Mouse (Mus musculus) left cerebral cortex, postnatal 36 days (tissue): ENCODE measurements around the gene Pdia3. TPM values are rescaled to one million over a fixed set of nuclear protein-coding genes. Genes with fewer than 3 reads are reported as not detected.
"Not testable (repeated sequence)": the region's sequence is repeated elsewhere in the genome, so short reads cannot be mapped to it uniquely, and the experiment has no call there.

Experiments
- DNase-seq, 2 experiments: peaks; one replicate each; pipeline ENCODE4 v3.0.0; 2021 to 2022; ENCODE audit warnings: low spot score in 2 of 2, mixed read lengths in 1 of 2
- intact Hi-C: fragments of 180-260 bp; cut with DNase I; formaldehyde crosslinking; loops from one replicate; pipeline ENCODE4 v1.15.1; 2025
- total RNA-seq, 2 experiments: library from RNA; stranded (reverse); gene quantifications; 2 replicates each; pipeline ENCODE4 v1.2.3; 2021

Gene Pdia3
- total RNA-seq, 2 experiments from 2014 or later, result 172 to 201 TPM

DNA sequence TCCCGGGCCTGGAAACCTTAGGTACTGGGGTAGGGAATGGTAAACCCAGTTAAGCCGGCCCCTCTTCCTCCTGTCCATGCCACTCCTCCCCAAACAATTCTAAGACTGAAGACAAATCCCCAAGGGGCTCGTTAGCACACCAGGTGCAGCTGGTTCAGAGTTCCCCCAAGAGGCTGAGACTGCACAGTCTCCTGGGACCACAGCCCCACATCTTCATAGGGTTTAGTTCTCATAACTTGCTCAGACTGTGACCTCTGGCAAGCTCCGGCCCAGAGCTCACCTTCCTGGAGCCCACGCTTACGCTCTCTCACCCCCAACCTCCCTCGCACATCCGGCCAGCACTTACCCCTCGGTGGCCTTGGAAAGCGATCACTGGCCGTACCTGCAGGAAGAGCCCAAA is 28.2 kb downstream of the Pdia3 start:
- intact Hi-C loops, result no loop called here

GRCm38 (mm10) chr2:121442259-121443067 is 28.9 kb downstream of the Pdia3 start:
- no peak for DNase-seq
- intact Hi-C loops, result no loop called here

More for the DNA sequence above, 28.2 kb downstream of the Pdia3 start:
- no peak for DNase-seq

DNA sequence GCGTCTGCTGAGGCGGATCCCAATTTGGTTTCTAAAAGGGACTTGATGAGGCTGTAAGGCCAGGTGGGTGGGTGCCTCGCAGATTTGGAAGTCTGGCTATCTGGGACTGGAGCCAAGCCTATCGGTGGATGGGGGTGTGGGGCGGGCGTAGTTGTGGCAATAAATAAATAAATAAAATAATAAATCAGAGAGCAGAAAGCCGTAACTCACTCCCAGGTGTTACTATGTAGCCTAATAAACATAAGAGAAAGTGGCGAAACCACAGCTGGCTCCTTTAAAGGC is 29.4 kb downstream of the Pdia3 start:
- intact Hi-C loops, result no loop called here
- DNase-seq, result no peak

GRCm38 (mm10) chr2:121444178-121444577 is 30.6 kb downstream of the Pdia3 start, which contains the start of gene Ell3:
Ell3 (minus strand) TSS chr2:121444278.
- no peak for DNase-seq
- intact Hi-C loops, result no loop called here

GRCm38 (mm10) chr2:121445117-121445516 is 31.5 kb downstream of the Pdia3 start:
- intact Hi-C loops, result loop anchor here (5.0 kb wide), 1 partner anchor 33 kb away; the partner anchor contains the start of genes Catsper2 and Pdia3
- DNase-seq, result no peak

- intact Hi-C loops, result loop anchor here (5.0 kb wide), 1 partner anchor 34 kb away; the partner anchor contains the start of genes Catsper2 and Pdia3
- DNase-seq, result no peak
Observed at GRCm38 (mm10) chr2:121446506-121446905, 32.9 kb downstream of the Pdia3 start.

- no peak for DNase-seq
Observed at GRCm38 (mm10) chr2:121447006-121447405, 33.4 kb downstream of the Pdia3 start.

DNA sequence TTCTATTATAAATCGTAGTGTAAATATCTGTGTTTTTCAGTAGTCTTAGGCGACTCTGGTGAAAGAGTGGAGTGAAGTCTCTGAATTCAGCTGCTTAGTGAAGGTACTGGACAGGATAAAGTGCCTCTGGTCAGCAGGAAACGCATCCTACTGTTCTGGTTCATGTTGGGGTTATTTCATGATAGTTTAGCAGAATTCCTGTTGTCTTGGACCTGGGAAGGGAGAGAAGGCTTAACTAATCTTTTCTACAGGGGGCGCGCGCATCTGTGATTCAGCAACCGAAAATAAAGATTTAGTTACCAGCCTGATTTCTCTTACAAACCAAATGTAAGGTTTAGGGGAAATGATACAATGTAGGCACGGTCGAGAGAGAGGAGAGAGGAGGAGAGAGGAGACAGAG is 34.6 kb downstream of the Pdia3 start:
- DNase-seq, result no peak
- intact Hi-C loops, result loop anchor here (5.0 kb wide), 1 partner anchor 36 kb away; the partner anchor contains the start of genes Catsper2 and Pdia3

More at GRCm38 (mm10) chr2:121447006-121447405, 33.4 kb downstream of the Pdia3 start:
- intact Hi-C loops, result loop anchor here (5.0 kb wide), 1 partner anchor 35 kb away; the partner anchor contains the start of genes Catsper2 and Pdia3

DNA sequence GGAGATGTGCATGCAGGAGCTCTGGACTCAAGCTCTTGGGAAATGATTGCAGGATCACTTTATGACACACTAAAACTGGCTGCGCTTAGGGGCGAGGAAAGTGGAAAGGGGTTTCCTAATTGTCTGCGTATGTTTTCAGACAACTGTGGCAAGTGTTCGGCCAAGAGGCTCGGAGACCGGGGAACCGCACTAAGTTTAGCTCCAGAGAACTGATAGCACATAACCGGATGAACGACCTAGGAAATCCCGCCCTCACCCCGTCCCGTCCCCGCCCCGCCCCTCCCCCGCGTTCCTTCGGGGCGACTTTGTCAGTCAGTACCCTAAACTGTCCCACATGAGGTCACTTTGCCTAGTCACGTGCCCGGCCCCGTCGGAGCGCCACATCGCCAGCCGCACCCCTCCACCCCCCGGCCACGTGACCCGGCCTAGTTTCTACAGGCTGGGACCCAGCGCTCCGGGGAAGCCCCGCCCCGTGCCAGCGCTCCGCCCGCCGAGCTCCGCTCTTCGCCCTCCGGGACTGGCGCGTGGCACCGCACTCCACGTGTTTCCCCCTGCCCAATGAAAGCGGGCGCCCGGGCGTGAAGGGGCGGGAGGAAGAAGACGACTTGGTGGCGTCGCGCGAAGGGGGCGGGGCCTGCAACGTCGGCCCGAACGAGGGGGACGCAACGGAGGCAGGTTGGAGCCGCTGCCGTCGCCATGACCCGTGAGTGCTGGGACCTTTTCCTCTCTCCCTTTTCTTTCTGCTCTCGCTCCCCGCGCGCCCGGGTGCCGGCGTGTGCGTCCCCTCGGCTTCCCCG is 35.4 kb downstream of the Pdia3 start, which contains the start of gene Serf2:
TSS of gene Serf2 (plus strand) at position 457 of the 797 bp plus-strand sequence.
- DNase-seq, result peak; percentile 99
- intact Hi-C loops, result loop anchor here (5.0 kb wide), 1 partner anchor 37 kb away; the partner anchor contains the start of genes Catsper2 and Pdia3

- DNase-seq, result no peak
- intact Hi-C loops, result loop anchor here (5.0 kb wide), 1 partner anchor 37 kb away; the partner anchor contains the start of genes Catsper2 and Pdia3
Observed at GRCm38 (mm10) chr2:121449545-121450011, 36.0 kb downstream of the Pdia3 start.

DNA sequence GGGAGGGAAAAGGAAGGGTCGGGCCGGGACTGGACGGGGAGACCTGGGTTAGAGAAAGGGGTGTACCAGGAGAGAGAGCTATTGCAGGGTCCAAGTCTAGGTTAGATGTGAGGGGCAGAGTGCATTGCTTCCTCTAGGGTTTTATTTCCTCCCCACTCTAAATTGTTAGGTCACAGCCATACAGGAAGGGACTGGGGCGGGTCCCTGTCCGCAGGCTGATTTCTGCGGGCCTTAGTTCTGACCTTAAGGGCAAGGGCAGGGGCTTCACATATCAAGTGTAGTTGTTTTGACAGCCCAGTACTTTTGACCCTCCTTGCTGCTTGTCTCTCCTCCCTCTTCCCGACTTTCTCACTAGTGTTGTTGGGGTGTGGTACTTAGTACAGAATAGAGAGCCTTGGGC is 36.5 kb downstream of the Pdia3 start:
- intact Hi-C loops, result no loop called here
- no peak for DNase-seq

DNA sequence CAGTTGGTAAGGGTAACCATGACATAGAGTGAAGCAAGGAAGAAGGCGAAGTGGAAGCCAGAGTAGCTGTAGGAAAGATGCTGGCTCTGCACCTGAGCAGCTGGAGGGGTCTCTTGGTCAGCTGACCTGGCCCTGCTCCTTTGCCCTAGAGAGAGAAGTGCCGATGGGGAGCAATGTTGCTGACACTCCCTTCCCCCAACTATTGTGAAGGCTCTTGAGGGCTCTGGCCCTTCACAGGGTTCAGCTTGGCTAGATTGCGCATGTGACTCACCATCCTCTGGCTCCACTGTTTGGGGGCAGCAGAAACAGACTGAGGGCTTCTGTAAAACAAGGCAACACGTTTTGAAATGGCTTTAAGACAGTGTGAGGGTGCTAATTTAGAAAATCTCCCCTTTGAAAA is 38.8 kb downstream of the Pdia3 start:
- DNase-seq, result no peak
- intact Hi-C loops, result no loop called here

GRCm38 (mm10) chr2:121452990-121453389 is 39.4 kb downstream of the Pdia3 start, which contains the start of gene Hypk:
Hypk (plus strand) TSS chr2:121453290.
- no peak for DNase-seq

DNA sequence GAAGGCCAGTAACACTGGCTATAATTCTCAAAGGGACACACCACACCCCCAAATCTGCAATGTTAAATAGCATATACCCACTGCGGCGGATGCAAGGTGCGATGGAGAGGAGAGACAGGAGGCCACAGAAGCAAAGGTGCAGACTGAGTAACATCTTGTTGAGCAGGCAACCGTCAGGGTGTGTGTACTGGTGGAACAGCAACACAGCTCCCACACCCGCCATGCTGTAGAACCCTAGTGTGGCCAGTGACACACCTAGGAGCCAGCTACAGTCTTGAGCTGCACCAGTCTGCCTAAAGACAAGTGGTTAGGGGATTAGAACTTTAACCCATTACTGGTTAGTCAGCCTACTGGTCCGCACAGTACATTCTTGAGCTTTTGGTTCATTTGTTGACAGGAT is 40.3 kb downstream of the Pdia3 start:
- intact Hi-C loops, result no loop called here
- DNase-seq, result no peak

More at GRCm38 (mm10) chr2:121452990-121453389, 39.4 kb downstream of the Pdia3 start, which contains the start of gene Hypk:
- intact Hi-C loops, result no loop called here

GRCm38 (mm10) chr2:121455534-121455933 is 42.0 kb downstream of the Pdia3 start:
- intact Hi-C loops, result no loop called here
- no peak for DNase-seq

DNA sequence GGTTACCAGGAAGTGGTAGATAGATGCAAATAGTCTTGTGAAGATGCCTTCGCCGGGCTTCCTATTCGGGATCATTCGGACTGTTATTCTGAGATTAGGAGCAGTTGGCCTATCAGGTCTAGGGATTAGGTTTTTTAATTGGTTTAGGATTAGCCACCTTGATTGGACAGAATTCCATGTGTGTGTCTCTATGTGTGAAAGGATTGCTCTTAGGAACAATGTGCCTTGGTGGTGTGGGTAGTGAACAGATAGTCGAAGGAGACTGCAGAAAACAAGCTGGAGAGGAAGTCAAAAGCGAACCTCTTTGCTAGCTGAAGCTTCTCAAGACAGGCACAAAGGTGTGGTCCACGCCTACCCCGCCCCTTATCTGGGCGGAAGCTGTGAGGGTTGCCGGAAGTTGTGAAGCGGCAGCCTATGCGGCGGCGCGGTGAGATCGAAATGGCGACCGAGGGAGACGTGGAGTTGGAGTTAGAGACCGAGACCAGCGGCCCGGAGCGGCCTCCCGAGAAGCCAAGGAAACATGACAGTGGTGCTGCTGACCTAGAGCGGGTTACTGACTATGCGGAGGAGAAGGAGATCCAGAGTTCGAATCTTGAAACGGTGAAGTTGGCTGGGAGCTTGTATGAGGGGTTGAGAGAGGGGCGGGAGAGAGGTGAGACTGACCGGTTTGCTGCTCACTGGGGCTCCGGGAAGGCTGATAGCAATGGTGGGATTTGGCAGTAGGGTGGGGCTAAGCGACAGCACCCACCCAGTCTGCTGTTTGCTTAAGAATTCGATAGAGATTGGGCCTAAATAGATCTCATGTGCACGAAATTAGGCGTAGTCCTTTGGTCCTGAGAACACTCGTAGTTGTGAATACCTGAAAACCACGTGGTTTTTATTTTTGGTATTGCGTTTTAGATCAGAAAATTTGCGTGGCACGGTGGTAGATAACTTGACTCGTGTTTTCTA is 43.4 kb downstream of the Pdia3 start, which contains the start of gene Serinc4:
TSS of gene Serinc4 (minus strand) at position 90 of the 951 bp plus-strand sequence.
- intact Hi-C loops, result no loop called here
- DNase-seq, result peak; percentile 84 to 86

- no peak for DNase-seq
- intact Hi-C loops, result no loop called here
Observed at GRCm38 (mm10) chr2:121460071-121460470, 46.5 kb downstream of the Pdia3 start.

GRCm38 (mm10) chr2:121468982-121469381 is 55.4 kb downstream of the Pdia3 start:
- DNase-seq, intact Hi-C loops: not testable (repeated sequence)

DNA sequence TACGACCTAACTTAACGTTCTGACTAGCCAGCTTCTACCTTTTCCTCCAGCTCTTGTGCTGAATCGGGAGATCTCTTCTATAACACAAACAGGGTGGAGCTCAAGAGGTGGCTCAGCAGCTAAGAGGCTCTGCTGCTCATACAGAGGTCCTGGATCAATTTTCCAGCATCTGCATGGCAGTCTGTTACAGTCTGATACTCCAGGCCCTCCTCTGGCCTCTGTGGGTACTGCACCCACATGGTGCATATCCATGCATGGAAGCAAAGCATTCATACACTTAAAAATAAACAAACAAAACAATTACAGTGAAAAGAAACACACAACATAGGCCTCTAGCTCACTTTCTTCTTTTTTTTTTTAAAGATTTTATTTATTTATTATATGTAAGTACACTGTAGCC is 59.2 kb downstream of the Pdia3 start:
- DNase-seq, result not testable (repeated sequence)
- intact Hi-C loops, result loop anchor here (5.0 kb wide), 1 partner anchor 35 kb away; the partner anchor contains the start of genes Mfap1a and Wdr76
